Mouse (Mus musculus) neutrophil, adult 5-6 weeks (primary cell): ENCODE measurements around the gene Ddx52. TPM values are rescaled to one million over a fixed set of nuclear protein-coding genes. Genes with fewer than 3 reads are reported as not detected.

Experiments
- ATAC-seq: fragments of 151-379, 151-347 bp; 2 replicates; pipeline ENCODE4 v1.8.0; 2017; ENCODE audit warnings: mild to moderate bottlenecking, moderate TSS enrichment; ENCODE audit not compliant: insufficient number of reproducible peaks, poor library complexity, low FRiP score, severe bottlenecking; ENCODE audit errors: extremely low read depth
- total RNA-seq: library from RNA; stranded (forward); fragments of 200-1000 nt; gene quantifications from 2 replicates; pipeline ENCODE4 v1.2.3, GENCODE M21; 2017

The Ddx52 gene
- total RNA-seq, 1 experiment from 2014 or later, result 71.0 TPM

DNA sequence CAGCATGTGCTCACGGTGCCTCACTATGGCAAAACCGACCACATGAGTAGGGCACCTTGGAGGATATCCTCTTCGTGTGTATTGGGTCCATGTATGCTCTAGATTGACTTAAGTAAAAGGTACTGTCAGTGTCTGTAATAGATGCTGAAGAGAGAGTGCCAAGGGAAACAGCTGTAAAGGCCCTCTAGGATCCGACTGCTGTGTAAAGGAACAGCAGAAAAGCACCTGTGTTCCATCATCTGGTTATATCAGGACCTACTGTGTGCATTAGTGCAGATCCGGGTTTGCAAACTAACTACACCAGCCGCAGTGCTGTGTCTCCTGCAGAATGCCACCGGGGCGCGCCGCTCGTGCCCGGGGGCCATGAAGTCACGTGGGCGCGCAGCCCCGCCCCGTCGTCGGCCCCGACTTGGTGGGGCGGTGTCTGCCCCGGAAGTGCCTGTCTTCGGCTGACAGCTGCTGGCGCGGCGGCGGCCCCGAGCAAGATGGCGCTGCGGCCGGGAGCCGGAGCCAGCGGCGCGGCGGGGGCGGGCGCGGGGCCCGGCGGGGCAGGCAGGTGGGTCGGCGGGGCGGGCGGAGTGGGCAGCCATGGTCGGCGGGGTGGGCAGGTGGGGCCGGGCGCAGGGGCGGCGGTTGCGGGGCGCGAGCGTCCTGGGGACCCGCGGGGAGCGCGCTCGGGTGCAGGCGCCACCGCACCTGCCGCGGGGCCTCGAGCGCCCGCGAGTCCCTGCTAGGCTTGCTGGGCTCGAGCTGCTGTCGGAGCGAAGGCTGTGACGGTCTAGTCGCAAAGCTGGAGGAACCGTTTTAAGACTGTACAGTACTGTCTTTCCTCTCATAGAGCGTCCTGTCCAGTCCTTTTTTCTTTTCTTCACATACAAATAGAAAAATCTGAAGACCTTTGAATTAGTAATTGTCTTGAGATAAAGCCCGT is 22.4 kb downstream of the Ddx52 start, which contains the start of gene Synrg:
TSS of gene Synrg (plus strand) at position 438 of the 931 bp plus-strand sequence.
- peak; percentile 86 for ATAC-seq

GRCm38 (mm10) chr11:83967436-83968204 is 25.8 kb downstream of the Ddx52 start:
- ATAC-seq, result no peak

- no peak for ATAC-seq
These were observed 26.3 kb downstream of the Ddx52 start for GRCm38 (mm10) chr11:83968205-83968575.

DNA sequence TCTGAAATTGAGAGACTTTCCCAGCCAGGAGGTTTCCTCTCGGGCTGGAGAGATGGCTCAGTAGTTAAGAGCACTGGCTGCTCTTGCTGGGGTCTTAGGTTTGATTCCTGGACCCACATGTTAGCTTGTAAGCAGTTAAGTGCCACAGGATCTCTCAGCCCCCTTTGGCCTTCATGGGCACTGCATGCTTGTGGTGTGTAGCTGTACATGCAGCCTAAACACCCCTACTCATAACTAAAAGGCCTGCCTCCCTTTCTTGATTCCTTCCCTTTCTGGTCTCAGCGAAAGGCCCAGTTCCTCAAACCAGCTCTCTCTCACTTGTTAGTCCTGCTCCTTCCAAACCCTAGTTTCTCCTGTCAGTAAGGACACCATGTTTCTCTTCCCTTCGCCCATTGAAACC is 27.2 kb downstream of the Ddx52 start:
- no peak for ATAC-seq

DNA sequence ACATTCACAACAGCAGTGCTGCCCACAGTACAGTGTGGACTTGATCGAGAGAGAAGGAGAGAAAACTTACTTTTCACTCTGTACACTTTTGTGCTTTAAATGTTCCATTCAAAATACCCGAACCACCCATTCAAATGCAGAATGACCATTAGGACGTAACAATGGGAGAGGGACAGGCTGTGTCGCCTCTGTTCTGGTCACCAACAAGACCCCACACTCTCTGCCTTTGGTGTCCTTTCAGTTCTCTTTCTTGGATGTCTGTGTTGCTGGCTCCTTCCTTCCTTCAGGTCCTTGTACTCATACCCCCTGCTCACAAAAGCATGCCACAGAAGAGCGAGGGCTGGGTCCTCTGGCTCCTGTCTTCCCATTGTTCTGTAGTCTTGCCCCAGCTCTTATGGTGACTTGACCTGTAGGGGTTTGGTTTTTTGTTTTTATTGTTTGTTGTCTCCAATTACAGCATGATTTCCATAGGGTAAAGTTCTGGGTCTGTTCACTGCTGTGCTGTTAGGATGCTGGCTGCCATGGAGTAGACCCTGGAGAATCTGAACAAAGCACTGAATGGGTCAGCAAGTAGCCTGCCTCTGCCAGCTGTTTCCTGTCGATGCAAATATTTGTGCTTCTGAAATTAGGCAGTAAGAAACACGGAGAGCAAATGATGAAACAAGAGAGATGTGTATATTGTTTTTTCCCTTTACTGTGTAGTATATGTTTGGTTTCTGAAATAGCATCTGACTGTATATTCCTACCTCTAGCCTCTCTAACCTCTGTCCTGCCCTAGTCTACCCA is 32.9 kb downstream of the Ddx52 start:
- no peak for ATAC-seq

DNA sequence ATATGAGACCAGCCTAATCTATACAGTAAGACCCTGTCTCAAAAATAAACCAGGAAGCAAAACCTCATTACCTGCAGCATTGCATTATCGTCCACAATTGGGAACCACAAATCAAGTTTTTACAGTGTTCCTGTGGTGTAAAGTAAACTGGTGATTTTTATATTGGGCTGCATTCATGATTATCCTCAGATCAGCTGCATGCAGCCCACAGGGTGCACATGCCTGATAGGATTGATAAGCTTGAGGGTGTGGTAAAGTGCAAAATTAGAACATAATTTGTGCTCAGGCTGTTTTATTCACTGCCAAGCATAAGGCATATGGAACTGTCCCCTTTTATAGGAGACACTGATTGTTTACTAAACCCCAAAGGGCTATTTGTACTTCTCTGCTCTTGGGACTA is 33.6 kb downstream of the Ddx52 start:
- ATAC-seq, result no peak

GRCm38 (mm10) chr11:83976236-83976977 is 34.5 kb downstream of the Ddx52 start:
- ATAC-seq, result no peak

GRCm38 (mm10) chr11:83977810-83978209 is 35.9 kb downstream of the Ddx52 start:
- ATAC-seq, result no peak

GRCm38 (mm10) chr11:83979992-83980391 is 38.1 kb downstream of the Ddx52 start:
- ATAC-seq, result no peak

GRCm38 (mm10) chr11:83981338-83981737 is 39.5 kb downstream of the Ddx52 start:
- no peak for ATAC-seq

- ATAC-seq, result no peak
These were observed 49.8 kb downstream of the Ddx52 start for GRCm38 (mm10) chr11:83991701-83992100.

GRCm38 (mm10) chr11:83993428-83993827 is 51.6 kb downstream of the Ddx52 start:
- ATAC-seq, result no peak

- ATAC-seq, result no peak
These were observed 52.6 kb downstream of the Ddx52 start for GRCm38 (mm10) chr11:83994481-83994880.

- ATAC-seq, result no peak
These were observed 53.7 kb downstream of the Ddx52 start for GRCm38 (mm10) chr11:83995535-83995950.

GRCm38 (mm10) chr11:83997171-83997868 is 55.5 kb downstream of the Ddx52 start:
- ATAC-seq, result no peak

DNA sequence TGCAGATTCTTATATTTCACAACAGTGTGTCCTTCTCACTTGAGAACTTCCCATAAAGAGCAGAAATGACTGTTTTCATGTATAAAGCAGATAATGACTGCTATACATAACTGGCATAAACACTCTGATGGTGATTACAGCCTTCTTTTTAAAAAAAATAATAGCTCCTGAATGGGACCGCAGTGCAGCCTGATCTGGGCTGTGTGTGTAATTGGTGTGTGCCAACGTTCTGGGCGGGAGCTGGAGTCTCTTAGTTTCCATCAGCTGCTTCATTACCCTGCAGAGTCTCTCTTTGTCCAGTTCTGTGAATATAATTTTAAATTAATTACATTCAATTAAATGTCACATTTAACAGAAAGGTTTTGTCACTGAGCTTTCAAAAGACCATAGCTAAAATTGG is 57.1 kb downstream of the Ddx52 start:
- ATAC-seq, result no peak

DNA sequence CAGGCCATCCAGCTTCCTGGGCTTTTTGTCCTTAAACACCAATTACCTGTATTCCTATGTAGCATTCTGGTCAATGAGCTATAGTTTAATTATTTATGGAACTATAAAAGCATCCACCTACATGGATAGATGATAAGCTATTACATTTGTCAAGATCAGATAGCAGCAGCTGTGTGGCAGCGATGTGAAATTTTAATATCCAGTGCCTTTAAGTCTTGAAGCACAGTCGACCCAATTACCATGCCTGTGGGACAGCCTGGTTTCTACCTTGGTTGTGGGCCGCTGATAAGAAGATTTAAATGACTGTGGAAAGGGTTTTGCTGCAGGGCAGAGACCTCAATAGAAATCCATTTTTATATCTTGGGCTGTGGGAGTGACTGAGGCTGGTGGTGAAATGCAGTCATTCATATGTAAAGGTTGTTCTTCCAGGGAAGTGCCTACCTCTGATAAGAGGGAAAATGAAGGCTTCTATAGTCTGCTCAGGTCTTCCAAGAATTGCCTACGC is 57.6 kb downstream of the Ddx52 start:
- ATAC-seq, result no peak

GRCm38 (mm10) chr11:84001257-84001656 is 59.4 kb downstream of the Ddx52 start:
- ATAC-seq, result no peak
